Mouse (Mus musculus) CH12.LX (cell line): Measurements from ENCODE around the gene Itga6. TPM values are rescaled to one million over a fixed set of nuclear protein-coding genes. Genes with fewer than 3 reads are reported as not detected.

Experiments used
- DNase-seq: peaks from one replicate; pipeline ENCODE4 v3.0.0-alpha.2; 2013; ENCODE audit errors: extremely low read depth
- H3K27ac ChIP-seq: 2 replicates; pipeline ENCODE4 v1.5.1; 2012; ENCODE audit warnings: low read depth, mild to moderate bottlenecking, control low read depth, moderate library complexity; ENCODE audit not compliant: insufficient read depth
- H3K27me3 ChIP-seq: replicated peaks from 2 replicates; pipeline ENCODE3; 2012; ENCODE audit warnings: inconsistent platforms
- H3K36me3 ChIP-seq, 2 experiments: replicated peaks in 1 of 2; 2 replicates each; pipeline versions ENCODE3 to v1.6.1; 2012; ENCODE audit warnings: inconsistent platforms in 1 of 2, low read length in 1 of 2, mild to moderate bottlenecking in 1 of 2, mixed read lengths in 1 of 2, moderate library complexity in 1 of 2; ENCODE audit not compliant: control insufficient read depth in 1 of 2, insufficient read depth in 1 of 2
- H3K4me1 ChIP-seq, 2 experiments: 2 replicates each; pipeline ENCODE4 v1.6.1; 2012; ENCODE audit warnings: inconsistent platforms in 1 of 2, moderate library complexity in 1 of 2; ENCODE audit not compliant: insufficient read depth in 2 of 2, control insufficient read depth in 1 of 2
- H3K4me2 ChIP-seq: 2 replicates; pipeline ENCODE4 v1.6.1; 2012; ENCODE audit warnings: low read depth, mild to moderate bottlenecking, control low read depth; ENCODE audit not compliant: poor library complexity, insufficient read depth, severe bottlenecking
- H3K4me3 ChIP-seq, 3 experiments: fragments of 150-350 bp in 1 of 3; sonication (generic) in 1 of 3; replicated peaks in 1 of 3; 2 replicates each; pipeline versions ENCODE3 to v1.5.1; 2011 to 2012; ENCODE audit warnings: low read depth in 2 of 3, low read length in 2 of 3, mild to moderate bottlenecking in 2 of 3, moderate library complexity in 2 of 3, control low read depth in 1 of 3, improper control_type of control experiment in 1 of 3, inconsistent platforms in 1 of 3, mixed read lengths in 1 of 3; ENCODE audit not compliant: poor library complexity in 1 of 3
- H3K79me2 ChIP-seq: replicated peaks from 2 replicates; pipeline ENCODE4 v1.6.1; 2012; ENCODE audit warnings: mild to moderate bottlenecking, moderate library complexity; ENCODE audit not compliant: control insufficient read depth, poor library complexity, insufficient read depth, severe bottlenecking; ENCODE audit errors: extremely low read depth
- H3K9ac ChIP-seq: 2 replicates; pipeline ENCODE4 v1.6.1; 2012; ENCODE audit warnings: low read depth, mild to moderate bottlenecking, control low read depth, moderate library complexity; ENCODE audit not compliant: insufficient read depth
- H3K9me3 ChIP-seq: replicated peaks from 2 replicates; pipeline ENCODE3; 2012; ENCODE audit warnings: low read length, inconsistent platforms, mixed read lengths
- CHD1 ChIP-seq: IDR thresholded peaks from 2 replicates; pipeline ENCODE4 v1.6.1; 2012; ENCODE audit warnings: low read depth, low read length, improper control_type of control experiment, inconsistent platforms
- CTCF ChIP-seq, 2 experiments: IDR thresholded peaks in 1 of 2; conservative IDR thresholded peaks in 1 of 2; 2 replicates each; pipeline ENCODE4 v1.5.1; 2011 to 2012; ENCODE audit warnings: low read depth in 2 of 2, low read length in 2 of 2, improper control_type of control experiment in 1 of 2, inconsistent platforms in 1 of 2, mild to moderate bottlenecking in 1 of 2, moderate library complexity in 1 of 2
- ETS1 ChIP-seq: conservative IDR thresholded peaks from 2 replicates; pipeline ENCODE4 v1.6.1; 2012; ENCODE audit warnings: low read depth, mild to moderate bottlenecking, inconsistent platforms, low read length, improper control_type of control experiment, moderate library complexity
- KAT2A ChIP-seq: IDR thresholded peaks from 2 replicates; pipeline ENCODE4 v1.6.1; 2012; ENCODE audit warnings: low read length, improper control_type of control experiment, inconsistent platforms; ENCODE audit not compliant: insufficient replicate concordance
- MAFK ChIP-seq: IDR thresholded peaks from 2 replicates; pipeline ENCODE4 v1.6.1; 2011; ENCODE audit warnings: low read length, improper control_type of control experiment; ENCODE audit not compliant: insufficient replicate concordance
- MAX ChIP-seq: IDR thresholded peaks from 2 replicates; pipeline ENCODE4 v1.6.1; 2011; ENCODE audit warnings: low read length, improper control_type of control experiment
- MYC ChIP-seq: IDR thresholded peaks from 2 replicates; pipeline ENCODE4 v1.6.1; 2011; ENCODE audit warnings: low read depth, mild to moderate bottlenecking, improper control_type of control experiment, low read length
- NELFE ChIP-seq: IDR thresholded peaks from 2 replicates; pipeline ENCODE4 v1.6.1; 2011; ENCODE audit warnings: low read depth, low read length, improper control_type of control experiment
- POLR2A ChIP-seq: IDR thresholded peaks from 2 replicates; pipeline ENCODE4 v1.6.1; 2011; ENCODE audit warnings: low read depth, mild to moderate bottlenecking, improper control_type of control experiment, low read length
- SIN3A ChIP-seq: IDR thresholded peaks from 2 replicates; pipeline ENCODE4 v1.6.1; 2012; ENCODE audit warnings: low read length, improper control_type of control experiment, inconsistent platforms
- TBP ChIP-seq: conservative IDR thresholded peaks from 2 replicates; pipeline ENCODE4 v1.6.1; 2011; ENCODE audit warnings: low read depth, low read length, improper control_type of control experiment
- UBTF ChIP-seq: IDR thresholded peaks from 2 replicates; pipeline ENCODE4 v1.6.1; 2012; ENCODE audit warnings: low read depth, mild to moderate bottlenecking, inconsistent platforms, low read length, improper control_type of control experiment, moderate library complexity
- USF2 ChIP-seq: conservative IDR thresholded peaks from 2 replicates; pipeline ENCODE4 v1.6.1; 2011; ENCODE audit warnings: low read depth, low read length, improper control_type of control experiment
- ZC3H11A ChIP-seq: IDR thresholded peaks from 2 replicates; pipeline ENCODE4 v1.6.1; 2012; ENCODE audit warnings: low read depth, mild to moderate bottlenecking, inconsistent platforms, low read length, improper control_type of control experiment
- ZKSCAN1 ChIP-seq: IDR thresholded peaks from 2 replicates; pipeline ENCODE4 v1.6.1; 2012; ENCODE audit warnings: low read depth, inconsistent platforms, low read length, improper control_type of control experiment, borderline replicate concordance
- ZNF384 ChIP-seq: IDR thresholded peaks from 2 replicates; pipeline ENCODE4 v1.6.1; 2012; ENCODE audit warnings: low read depth, low read length, improper control_type of control experiment, inconsistent platforms
- dilution Hi-C: fragments of 300-500 bp; cut with MboI; formaldehyde crosslinking; loops from 2 replicates; pipeline ENCODE4 v1.14.3; 2020; ENCODE audit warnings: low sequenced_read_pairs; ENCODE audit not compliant: extremely low pct_unique_long_range_greater_than_20kb, extremely low pct_ligation_motif_present
- in situ Hi-C: fragments of 300-500 bp; cut with MboI; formaldehyde crosslinking; loops from 3 replicates; pipeline ENCODE4 v1.14.3; 2019; ENCODE audit warnings: low sequenced_read_pairs, low pct_ligation_motif_present, low pct_unique_long_range_greater_than_20kb, mixed read lengths
- polyA plus RNA-seq: library from polyadenylated mRNA; unstranded; fragments of >175 nt; gene quantifications from 2 replicates; pipeline ENCODE4 v1.2.1, GENCODE M21; 2012; ENCODE audit warnings: low read depth; ENCODE audit not compliant: insufficient read length
- total RNA-seq, 2 experiments: library from RNA; depleted of rRNA; stranded (reverse); fragments of 300-350 nt in 1 of 2; fragments of >200 nt in 1 of 2; gene quantifications; 2 replicates each; pipeline ENCODE4 v1.2.3; 2012 to 2014

The Itga6 gene
- total and polyA plus RNA-seq, 3 experiments, result 6.1 to 13.9 (median 10.9) TPM

- in situ Hi-C loops, result no loop called here
These were observed 146.1 kb downstream of the Itga6 start for GRCm38 (mm10) chr2:71891536-71891935.

GRCm38 (mm10) chr2:71892741-71893349 is 147.4 kb downstream of the Itga6 start:
- dilution Hi-C loops, result no loop called here
- Histone ChIP-seq H3K27me3 (no peaks in the 10 kb centered on the region), H3K4me3 (no peak overlapping the region), H3K9me3 (no peaks in the 10 kb centered on the region), H3K36me3 (peaks cover 8 to 57% of the 10 kb centered on the region in 2 experiments), H3K4me2 (no peak overlapping the region), H3K9ac (no peak overlapping the region), H3K79me2 (no peaks in the 10 kb centered on the region), H3K27ac (no peak overlapping the region), H3K4me1 (no peaks in the 10 kb centered on the region)
- TF ChIP-seq ZC3H11A (no peak), MAX (no peak), ZKSCAN1 (no peak), SIN3A (no peak), POLR2A (no peak)
- DNase-seq, result no peak
- in situ Hi-C loops, result no loop called here

More at GRCm38 (mm10) chr2:71891536-71891935, 146.1 kb downstream of the Itga6 start:
- Histone ChIP-seq H3K4me3 (no peak overlapping the region), H3K27ac (no peak overlapping the region), H3K4me2 (no peak overlapping the region), H3K27me3 (no peaks in the 10 kb centered on the region), H3K9me3 (no peaks in the 10 kb centered on the region), H3K79me2 (no peaks in the 10 kb centered on the region), H3K4me1 (no peaks in the 10 kb centered on the region), H3K36me3 (peaks cover 8 to 61% of the 10 kb centered on the region in 2 experiments), H3K9ac (no peak overlapping the region)
- dilution Hi-C loops, result no loop called here
- TF ChIP-seq NELFE, result no peak
- no peak for TF ChIP-seq UBTF
- no peak for TF ChIP-seq ZKSCAN1
- no peak for TF ChIP-seq KAT2A
- no peak for TF ChIP-seq CTCF (conservative IDR thresholded peaks at IDR 0.05 in 1 of 2, IDR thresholded peaks at IDR 0.05 in 1 of 2; ENCODE audit: low read depth in 2 of 2, low read length in 2 of 2)
- no peak for TF ChIP-seq POLR2A
- no peak for TF ChIP-seq MAFK
- no peak for TF ChIP-seq ETS1
- TF ChIP-seq MYC, result no peak
- no peak for TF ChIP-seq ZNF384
- TF ChIP-seq CHD1, result no peak
- no peak for TF ChIP-seq TBP
- TF ChIP-seq MAX, result no peak
- no peak for TF ChIP-seq USF2
- DNase-seq, result no peak
